8 mouse cellular contexts compared by ENCODE assay signal in the genomic region with DNA sequence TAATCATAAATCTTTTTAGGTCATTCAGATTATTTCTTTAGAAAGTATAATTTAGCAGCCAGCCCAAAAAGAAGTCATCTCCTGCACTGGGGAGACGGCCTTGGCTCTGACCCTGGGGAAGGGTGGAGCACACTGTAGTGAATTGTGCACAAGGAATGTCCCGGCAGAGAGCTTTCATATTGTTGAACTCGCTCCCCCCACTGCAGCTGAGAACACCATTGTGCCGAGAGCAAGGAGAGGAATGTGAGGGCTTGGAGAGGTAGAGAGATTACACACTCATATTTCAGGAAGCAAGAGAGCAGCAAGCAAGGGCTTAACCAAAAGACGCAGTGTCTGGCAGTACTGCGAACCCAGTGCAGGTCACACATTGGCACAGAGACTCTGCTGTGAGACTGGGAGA.
DNase-seq lines count a peak whose midpoint lies in the region; ATAC-seq lines count a peak whose summit lies in the region.

No protein-coding gene starts in this region.

- H3K27me3 ChIP-seq in midbrain, embryonic 10.5 days (ENCODE audit: low read depth, poor library complexity, severe bottlenecking) = 0 out of 2 replicates have a peak, but pooled peaks cover 9% of the 10 kb centered on the region
- no peaks in the 10 kb centered on the region for H3K27me3 ChIP-seq in midbrain, embryonic 16.5 days (ENCODE audit: control insufficient read depth, insufficient read depth, low read depth, low read length)
- H3K27me3 ChIP-seq in forebrain, embryonic 16.5 days (replicated peaks; ENCODE audit: control insufficient read depth, insufficient read depth, low read length) = no peaks in the 10 kb centered on the region

- H3K4me3 ChIP-seq in midbrain, embryonic 10.5 days = no peak overlapping the region
- no peak overlapping the region for H3K4me3 ChIP-seq in midbrain, embryonic 16.5 days (ENCODE audit: low read depth, low read length)
- H3K4me3 ChIP-seq in forebrain, embryonic 16.5 days (replicated peaks; ENCODE audit: low read length) = no peak overlapping the region

- 43% methylated on average over 6 of the region's 6 CpGs for WGBS in midbrain, embryonic 10.5 days
- 14% methylated on average over 6 of the region's 6 CpGs for WGBS in midbrain, embryonic 16.5 days
- WGBS in forebrain, embryonic 16.5 days = 15% methylated on average over 6 of the region's 6 CpGs

- H3K9me3 ChIP-seq in midbrain, embryonic 10.5 days (replicated peaks) = peaks cover 9% of the 10 kb centered on the region
- peaks cover 5% of the 10 kb centered on the region; the same call in 1 of the 2 replicates for H3K9me3 ChIP-seq in midbrain, embryonic 16.5 days (replicated peaks; ENCODE audit: control insufficient read depth, low read length, poor library complexity, severe bottlenecking)
- H3K9me3 ChIP-seq in forebrain, embryonic 16.5 days (ENCODE audit: control insufficient read depth, low read length) = peaks cover 4% of the 10 kb centered on the region

- no peak overlapping the region for H3K4me2 ChIP-seq in midbrain, embryonic 16.5 days (ENCODE audit: low read length)
- no peak overlapping the region for H3K4me2 ChIP-seq in forebrain, embryonic 16.5 days (ENCODE audit: low read length)

- DNase-seq in midbrain, embryonic 10.5 days (ENCODE audit: low spot score) = no peak
- peak; percentile 38 to 52 for DNase-seq in kidney, adult 8-10 months
- peak; percentile 70 for DNase-seq in mesoderm, embryonic 11.5 days (ENCODE audit: low read depth, low spot score)
- no peak for DNase-seq in spleen, postnatal 10 days (ENCODE audit: low spot score in 2 of 2)
- no peak for DNase-seq in natural killer cell, adult 2 months (ENCODE audit: low spot score in 2 of 2)

- no peak overlapping the region for H3K9ac ChIP-seq in midbrain, embryonic 16.5 days (ENCODE audit: low read depth, low read length)
- no peak overlapping the region for H3K9ac ChIP-seq in forebrain, embryonic 16.5 days (replicated peaks; ENCODE audit: low read depth, low read length)

- no peak for ATAC-seq in midbrain, embryonic 16.5 days
- peak; percentile 33; the same call in 1 of the 2 replicates for ATAC-seq in forebrain, embryonic 16.5 days
- ATAC-seq in inflammation-experienced regulatory T-cells, adult 6 months = no peak

- peaks cover 49% of the 10 kb centered on the region for H3K4me1 ChIP-seq in midbrain, embryonic 10.5 days
- H3K4me1 ChIP-seq in midbrain, embryonic 16.5 days (ENCODE audit: control insufficient read depth, insufficient read depth, low read length) = peaks cover 13% of the 10 kb centered on the region; the same call in 1 of the 2 replicates
- peaks cover 16% of the 10 kb centered on the region for H3K4me1 ChIP-seq in forebrain, embryonic 16.5 days (replicated peaks; ENCODE audit: control insufficient read depth, insufficient read depth, low read length)

- H3K36me3 ChIP-seq in midbrain, embryonic 10.5 days = peaks cover 4% of the 10 kb centered on the region; the same call in 1 of the 2 replicates
- H3K36me3 ChIP-seq in midbrain, embryonic 16.5 days (ENCODE audit: control insufficient read depth, insufficient read depth, low read length) = no peaks in the 10 kb centered on the region
- H3K36me3 ChIP-seq in forebrain, embryonic 16.5 days (ENCODE audit: control insufficient read depth, insufficient read depth) = no peaks in the 10 kb centered on the region

- peak overlapping the region; percentile 85 for H3K27ac ChIP-seq in midbrain, embryonic 10.5 days (replicated peaks)
- H3K27ac ChIP-seq in midbrain, embryonic 16.5 days (ENCODE audit: low read length) = no peak overlapping the region
- no peak overlapping the region for H3K27ac ChIP-seq in forebrain, embryonic 16.5 days (ENCODE audit: low read length)

Comparison
In these comparisons a context has a peak if more than half of its experiments do, and no peak if none do; other contexts are left out.
1. DNase-seq: peak in kidney, adult 8-10 months (2 of 2) and mesoderm, embryonic 11.5 days (single experiment); none in midbrain, embryonic 10.5 days (single experiment), spleen, postnatal 10 days (0 of 2) and natural killer cell, adult 2 months (0 of 2).